Mouse (Mus musculus): Measurements from ENCODE around the gene Adam12. TPM values are rescaled to one million over a fixed set of nuclear protein-coding genes. Genes with fewer than 3 reads are reported as not detected.

The Adam12 gene
- polyA plus RNA-seq, 1 experiment, result 1.5 TPM

- Histone ChIP-seq H3K36me3 (ENCODE audit: control insufficient read depth, insufficient read depth, low read length, poor library complexity, severe bottlenecking) (no peaks in the 10 kb centered on the region), H3K27me3 (ENCODE audit: control insufficient read depth, insufficient read depth, low read length, poor library complexity, severe bottlenecking) (no peaks in the 10 kb centered on the region), H3K4me1 (ENCODE audit: control insufficient read depth, insufficient read depth, low read length) (no peaks in the 10 kb centered on the region)
These were observed 150.5 kb downstream of the Adam12 start for GRCm38 (mm10) chr7:134081307-134082072.

GRCm38 (mm10) chr7:134079980-134080725, 151.8 kb downstream of the Adam12 start:
- no peak for TF ChIP-seq EP300 (IDR thresholded peaks at IDR 0.05; ENCODE audit: insufficient read depth, low read depth, low read length)
- no peak for TF ChIP-seq POLR2A (IDR thresholded peaks at IDR 0.05; ENCODE audit: insufficient read depth, low read length)
- TF ChIP-seq CTCF (IDR thresholded peaks at IDR 0.05; ENCODE audit: low read depth, low read length), result no peak
- H3K4me3 ChIP-seq (ENCODE audit: low read depth, low read length), result no peak overlapping the region
- no peaks in the 10 kb centered on the region for H3K27me3 ChIP-seq (ENCODE audit: control insufficient read depth, insufficient read depth, low read length, poor library complexity, severe bottlenecking)
- H3K36me3 ChIP-seq (ENCODE audit: control insufficient read depth, insufficient read depth, low read length, poor library complexity, severe bottlenecking), result no peaks in the 10 kb centered on the region
- no peaks in the 10 kb centered on the region for H3K9me3 ChIP-seq (replicated peaks; ENCODE audit: control insufficient read depth, insufficient read depth, low read length, poor library complexity, severe bottlenecking)
- no peak overlapping the region for H3K27ac ChIP-seq (ENCODE audit: insufficient read depth, low read length)
- no peaks in the 10 kb centered on the region for H3K4me1 ChIP-seq (ENCODE audit: control insufficient read depth, insufficient read depth, low read length)
- H3K9ac ChIP-seq (ENCODE audit: low read depth, poor library complexity, severe bottlenecking), result no peak overlapping the region

More at GRCm38 (mm10) chr7:134081307-134082072, 150.5 kb downstream of the Adam12 start:
- H3K4me3 ChIP-seq (ENCODE audit: low read depth, low read length), result no peak overlapping the region
- no peak overlapping the region for H3K27ac ChIP-seq (ENCODE audit: insufficient read depth, low read length)
- no peak overlapping the region for H3K9ac ChIP-seq (ENCODE audit: low read depth, poor library complexity, severe bottlenecking)
- TF ChIP-seq POLR2A (IDR thresholded peaks at IDR 0.05; ENCODE audit: insufficient read depth, low read length), result no peak
- no peak for TF ChIP-seq CTCF (IDR thresholded peaks at IDR 0.05; ENCODE audit: low read depth, low read length)
- no peak for TF ChIP-seq EP300 (IDR thresholded peaks at IDR 0.05; ENCODE audit: insufficient read depth, low read depth, low read length)
- H3K9me3 ChIP-seq (replicated peaks; ENCODE audit: control insufficient read depth, insufficient read depth, low read length, poor library complexity, severe bottlenecking), result no peaks in the 10 kb centered on the region

DNA sequence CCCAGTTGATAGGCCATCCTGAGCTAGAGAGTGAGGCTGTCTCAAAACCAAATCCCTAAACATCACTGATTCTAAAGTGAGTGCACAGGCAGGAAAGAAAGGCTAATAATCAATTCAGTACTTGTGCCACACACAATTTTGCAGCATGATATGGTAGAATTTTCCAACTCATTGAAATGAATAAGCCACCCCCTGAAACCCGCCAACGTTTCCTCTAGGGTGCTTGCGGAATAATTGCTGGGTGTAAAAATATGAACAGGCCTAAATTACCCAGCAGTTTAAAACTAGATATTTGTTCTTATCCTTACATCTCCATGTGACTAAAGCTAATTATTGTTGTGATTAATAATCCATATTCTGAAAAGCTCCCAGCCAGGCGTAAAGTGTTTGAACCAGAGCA, 154.3 kb downstream of the Adam12 start:
- Histone ChIP-seq H3K4me3 (ENCODE audit: low read depth, low read length) (no peak overlapping the region), H3K27ac (ENCODE audit: insufficient read depth, low read length) (no peak overlapping the region), H3K27me3 (ENCODE audit: control insufficient read depth, insufficient read depth, low read length, poor library complexity, severe bottlenecking) (no peaks in the 10 kb centered on the region), H3K36me3 (ENCODE audit: control insufficient read depth, insufficient read depth, low read length, poor library complexity, severe bottlenecking) (no peaks in the 10 kb centered on the region), H3K4me1 (ENCODE audit: control insufficient read depth, insufficient read depth, low read length) (no peaks in the 10 kb centered on the region), H3K9ac (ENCODE audit: low read depth, poor library complexity, severe bottlenecking) (no peak overlapping the region), H3K9me3 (replicated peaks; ENCODE audit: control insufficient read depth, insufficient read depth, low read length, poor library complexity, severe bottlenecking) (no peaks in the 10 kb centered on the region)
- TF ChIP-seq CTCF (IDR thresholded peaks at IDR 0.05; ENCODE audit: low read depth, low read length) (no peak), EP300 (IDR thresholded peaks at IDR 0.05; ENCODE audit: insufficient read depth, low read depth, low read length) (no peak), POLR2A (IDR thresholded peaks at IDR 0.05; ENCODE audit: insufficient read depth, low read length) (no peak)

DNA sequence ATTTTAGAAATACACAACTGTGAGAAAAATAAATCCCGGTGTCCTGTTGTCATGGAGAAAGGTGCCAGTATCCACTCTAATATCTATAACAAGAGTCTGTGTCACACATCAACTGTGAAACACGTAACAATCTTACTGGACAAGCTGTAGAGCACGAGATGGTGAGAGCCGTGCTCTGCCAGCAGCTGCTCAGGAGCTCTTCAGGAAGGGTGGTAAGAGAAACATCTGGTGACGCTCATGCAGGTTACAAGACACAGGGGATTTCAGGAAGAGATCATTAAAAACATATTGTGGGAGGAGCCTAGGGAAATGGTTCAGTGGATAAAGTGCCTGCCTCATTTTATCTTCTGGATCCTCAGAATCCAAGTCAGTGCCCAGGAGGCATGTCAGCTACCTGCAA, 158.9 kb downstream of the Adam12 start:
- Histone ChIP-seq H3K4me1 (ENCODE audit: control insufficient read depth, insufficient read depth, low read length) (no peaks in the 10 kb centered on the region), H3K36me3 (ENCODE audit: control insufficient read depth, insufficient read depth, low read length, poor library complexity, severe bottlenecking) (no peaks in the 10 kb centered on the region), H3K4me3 (ENCODE audit: low read depth, low read length) (no peak overlapping the region), H3K27me3 (ENCODE audit: control insufficient read depth, insufficient read depth, low read length, poor library complexity, severe bottlenecking) (no peaks in the 10 kb centered on the region), H3K9me3 (replicated peaks; ENCODE audit: control insufficient read depth, insufficient read depth, low read length, poor library complexity, severe bottlenecking) (no peaks in the 10 kb centered on the region), H3K27ac (ENCODE audit: insufficient read depth, low read length) (no peak overlapping the region), H3K9ac (ENCODE audit: low read depth, poor library complexity, severe bottlenecking) (no peak overlapping the region)
- TF ChIP-seq POLR2A (IDR thresholded peaks at IDR 0.05; ENCODE audit: insufficient read depth, low read length), result no peak
- no peak for TF ChIP-seq EP300 (IDR thresholded peaks at IDR 0.05; ENCODE audit: insufficient read depth, low read depth, low read length)
- no peak for TF ChIP-seq CTCF (IDR thresholded peaks at IDR 0.05; ENCODE audit: low read depth, low read length)

- no peak for TF ChIP-seq EP300 (IDR thresholded peaks at IDR 0.05; ENCODE audit: insufficient read depth, low read depth, low read length)
- no peak for TF ChIP-seq CTCF (IDR thresholded peaks at IDR 0.05; ENCODE audit: low read depth, low read length)
- TF ChIP-seq POLR2A (IDR thresholded peaks at IDR 0.05; ENCODE audit: insufficient read depth, low read length), result no peak
- Histone ChIP-seq H3K4me3 (ENCODE audit: low read depth, low read length) (no peak overlapping the region), H3K27me3 (ENCODE audit: control insufficient read depth, insufficient read depth, low read length, poor library complexity, severe bottlenecking) (no peaks in the 10 kb centered on the region), H3K27ac (ENCODE audit: insufficient read depth, low read length) (no peak overlapping the region), H3K4me1 (ENCODE audit: control insufficient read depth, insufficient read depth, low read length) (no peaks in the 10 kb centered on the region), H3K36me3 (ENCODE audit: control insufficient read depth, insufficient read depth, low read length, poor library complexity, severe bottlenecking) (no peaks in the 10 kb centered on the region), H3K9ac (ENCODE audit: low read depth, poor library complexity, severe bottlenecking) (no peak overlapping the region), H3K9me3 (replicated peaks; ENCODE audit: control insufficient read depth, insufficient read depth, low read length, poor library complexity, severe bottlenecking) (no peaks in the 10 kb centered on the region)
These were observed 160.6 kb downstream of the Adam12 start for GRCm38 (mm10) chr7:134071153-134071885.

Data from ES-Bruce4 (cell line).